Mouse (Mus musculus): Measurements from ENCODE around the gene Etfbkmt. TPM values are rescaled to one million over a fixed set of nuclear protein-coding genes. Genes with fewer than 3 reads are reported as not detected.

Gene Etfbkmt
- polyA plus RNA-seq, 1 experiment from 2014 or later: 24.3 TPM

DNA sequence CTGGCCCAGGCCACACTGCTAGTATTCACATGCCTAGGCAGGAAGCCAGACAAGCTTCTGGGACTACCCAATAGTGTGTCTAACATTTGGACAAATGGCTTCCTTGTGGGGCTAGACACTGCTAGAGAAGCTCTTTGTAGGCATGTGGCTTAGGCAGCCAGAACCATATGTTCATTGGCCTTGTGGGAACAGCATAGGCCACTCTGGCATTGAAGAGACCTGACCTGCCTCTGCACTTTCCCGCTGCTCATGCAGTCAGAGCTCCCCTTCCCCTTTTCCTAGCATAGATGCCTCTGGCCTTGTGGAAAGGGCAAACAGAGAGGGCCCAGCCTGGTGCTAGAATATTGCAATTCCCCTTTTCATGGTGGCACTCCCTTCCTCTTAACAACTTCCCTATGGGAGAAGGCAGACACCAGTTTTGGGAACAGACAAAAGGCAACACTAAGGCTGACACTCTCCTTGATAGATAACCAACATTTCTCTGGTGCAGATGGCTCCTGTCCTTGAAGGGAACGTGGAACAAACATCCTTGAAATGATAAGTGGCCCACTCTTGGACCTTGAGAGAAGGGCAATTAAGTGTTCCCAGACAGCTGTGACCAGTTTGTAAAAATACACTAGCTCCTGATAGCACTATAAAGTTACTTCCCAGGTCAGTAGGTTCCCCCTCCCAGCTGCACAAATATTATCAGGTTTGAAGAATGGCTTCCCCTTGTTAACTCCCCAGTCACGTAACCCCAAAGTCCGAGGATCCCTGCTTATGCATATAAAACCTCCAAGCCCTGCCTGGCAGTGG lies 34.4 kb downstream of the Etfbkmt start:
- Histone ChIP-seq H3K4me2 (replicated peaks; ENCODE audit: low read depth, low read length) (no peak overlapping the region), H3K4me1 (ENCODE audit: insufficient read depth, low read depth, low read length) (no peaks in the 10 kb centered on the region), H3K9me3 (ENCODE audit: low read length) (no peaks in the 10 kb centered on the region; the same call in 1 of the 2 replicates), H3K36me3 (ENCODE audit: insufficient read depth, low read length) (peaks cover 22% of the 10 kb centered on the region; the same call in 1 of the 2 replicates), H3K4me3 (ENCODE audit: low read depth, low read length) (no peak overlapping the region), H3K27ac (ENCODE audit: low read length) (0 out of 2 replicates have a peak overlapping the region, but pooled peaks have one; percentile 12), H3K9ac (replicated peaks; ENCODE audit: low read depth) (no peak overlapping the region), H3K27me3 (replicated peaks; ENCODE audit: insufficient read depth, low read length) (no peaks in the 10 kb centered on the region)
- ATAC-seq: no peak
- no peak for TF ChIP-seq EP300 (IDR thresholded peaks at IDR 0.05)
- no peak for TF ChIP-seq CTCF (IDR thresholded peaks at IDR 0.05)
- 56% methylated on average over 4 of the region's 4 CpGs for WGBS
- no peak for DNase-seq (ENCODE audit: low spot score)

DNA sequence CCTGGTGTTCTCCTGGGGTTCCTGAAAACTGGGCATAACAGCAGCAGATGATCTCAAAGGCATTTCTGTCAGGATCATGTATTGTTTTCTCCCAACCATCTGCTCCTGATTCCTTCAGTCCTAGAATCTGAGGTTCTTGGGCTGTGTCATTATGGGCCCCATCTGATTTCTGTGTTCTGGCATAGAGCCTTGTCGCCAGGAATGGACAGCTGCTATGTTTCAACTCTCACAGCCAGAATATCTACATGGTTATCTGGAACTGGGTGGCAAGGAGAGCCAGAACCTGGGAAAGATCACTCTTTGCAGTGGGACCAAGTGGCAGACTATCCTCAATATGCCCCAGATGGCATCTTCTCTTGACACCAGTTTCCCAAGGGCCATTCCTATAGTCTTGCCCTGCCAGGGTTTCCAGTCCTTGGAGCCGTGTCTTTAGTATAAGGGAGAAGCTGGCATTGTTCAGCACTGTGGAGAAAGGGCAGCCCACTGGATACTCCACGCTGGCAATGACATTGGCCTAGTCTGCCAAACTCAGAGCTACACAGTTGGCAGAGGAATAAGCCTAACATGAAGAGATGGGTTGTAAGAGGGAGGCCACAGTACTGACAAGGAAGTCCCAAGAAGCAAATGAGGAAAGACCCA lies 35.4 kb downstream of the Etfbkmt start:
- WGBS: 75% methylated on average over 3 of the region's 3 CpGs
- Histone ChIP-seq H3K9ac (replicated peaks; ENCODE audit: low read depth) (no peak overlapping the region), H3K27me3 (replicated peaks; ENCODE audit: insufficient read depth, low read length) (no peaks in the 10 kb centered on the region), H3K4me2 (replicated peaks; ENCODE audit: low read depth, low read length) (no peak overlapping the region), H3K4me1 (ENCODE audit: insufficient read depth, low read depth, low read length) (no peaks in the 10 kb centered on the region), H3K36me3 (ENCODE audit: insufficient read depth, low read length) (peaks cover 21% of the 10 kb centered on the region; the same call in 1 of the 2 replicates), H3K9me3 (ENCODE audit: low read length) (no peaks in the 10 kb centered on the region; the same call in 1 of the 2 replicates), H3K4me3 (ENCODE audit: low read depth, low read length) (no peak overlapping the region), H3K27ac (ENCODE audit: low read length) (peak overlapping the region; percentile 29; the same call in 1 of the 2 replicates)
- TF ChIP-seq CTCF (IDR thresholded peaks at IDR 0.05) (no peak), EP300 (IDR thresholded peaks at IDR 0.05) (peak; percentile 17; the same call in 1 of the 2 replicates)
- ATAC-seq: peak; percentile 84
- DNase-seq (ENCODE audit: low spot score): peak; percentile 40

DNA sequence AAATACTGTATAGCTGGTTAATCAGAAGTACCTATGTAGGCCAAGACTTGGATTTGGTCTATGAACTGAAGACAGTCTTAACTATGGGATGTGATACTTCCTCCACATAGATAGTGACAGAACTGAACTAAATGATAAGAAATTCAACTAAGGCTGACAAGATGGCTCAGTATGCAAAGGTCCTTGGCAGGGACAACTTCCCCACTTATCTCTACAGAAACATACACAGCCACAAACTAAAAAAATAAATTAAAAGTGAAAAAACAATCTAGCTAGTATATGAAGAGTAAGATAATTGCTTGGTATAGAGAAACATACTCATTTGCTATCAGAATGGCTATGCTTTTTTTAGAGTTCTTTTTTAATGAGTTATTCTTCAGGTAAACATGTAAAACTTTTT lies 39.4 kb downstream of the Etfbkmt start:
- no peak overlapping the region for H3K4me3 ChIP-seq (ENCODE audit: low read depth, low read length)
- TF ChIP-seq CTCF (IDR thresholded peaks at IDR 0.05) (no peak), EP300 (IDR thresholded peaks at IDR 0.05) (no peak)
- peaks cover 29% of the 10 kb centered on the region; the same call in 1 of the 2 replicates for H3K36me3 ChIP-seq (ENCODE audit: insufficient read depth, low read length)
- no peak overlapping the region for H3K27ac ChIP-seq (ENCODE audit: low read length)
- H3K4me1 ChIP-seq (ENCODE audit: insufficient read depth, low read depth, low read length): no peaks in the 10 kb centered on the region
- H3K9ac ChIP-seq (replicated peaks; ENCODE audit: low read depth): no peak overlapping the region
- H3K27me3 ChIP-seq (replicated peaks; ENCODE audit: insufficient read depth, low read length): no peaks in the 10 kb centered on the region
- no peaks in the 10 kb centered on the region; the same call in 1 of the 2 replicates for H3K9me3 ChIP-seq (ENCODE audit: low read length)
- ATAC-seq (no peak), DNase-seq (ENCODE audit: low spot score) (no peak)
- no peak overlapping the region for H3K4me2 ChIP-seq (replicated peaks; ENCODE audit: low read depth, low read length)

DNA sequence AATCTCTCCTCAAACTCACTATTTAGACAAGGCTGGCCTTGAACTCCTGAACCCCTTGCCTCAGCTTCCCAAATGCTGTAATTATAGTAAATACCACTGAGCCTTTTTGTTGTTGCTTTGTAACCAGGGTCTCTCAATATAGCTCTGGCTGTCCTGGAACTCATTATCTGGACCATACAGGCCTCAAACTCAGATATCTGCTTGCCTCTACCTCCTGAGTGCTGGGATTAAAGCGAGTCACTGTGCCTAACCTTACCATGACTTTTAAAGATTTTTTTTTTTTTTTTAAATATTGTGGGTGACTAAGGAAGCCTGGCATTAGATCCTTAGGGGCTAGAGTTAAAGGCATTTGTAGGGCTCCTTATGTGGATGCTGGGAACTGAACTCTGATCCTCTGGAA lies 44.4 kb downstream of the Etfbkmt start:
- TF ChIP-seq CTCF (IDR thresholded peaks at IDR 0.05) (no peak), EP300 (IDR thresholded peaks at IDR 0.05) (no peak)
- Histone ChIP-seq H3K9ac (replicated peaks; ENCODE audit: low read depth) (no peak overlapping the region), H3K27ac (ENCODE audit: low read length) (no peak overlapping the region), H3K27me3 (replicated peaks; ENCODE audit: insufficient read depth, low read length) (no peaks in the 10 kb centered on the region), H3K36me3 (ENCODE audit: insufficient read depth, low read length) (peaks cover 9% of the 10 kb centered on the region; the same call in 1 of the 2 replicates), H3K4me3 (ENCODE audit: low read depth, low read length) (no peak overlapping the region), H3K9me3 (ENCODE audit: low read length) (no peaks in the 10 kb centered on the region), H3K4me2 (replicated peaks; ENCODE audit: low read depth, low read length) (no peak overlapping the region), H3K4me1 (ENCODE audit: insufficient read depth, low read depth, low read length) (peaks cover 5% of the 10 kb centered on the region; the same call in 1 of the 2 replicates)
- DNase-seq (ENCODE audit: low spot score): no peak
- ATAC-seq: no peak
- 93% methylated on average over 1 of the region's 1 CpGs for WGBS

- DNase-seq (ENCODE audit: low spot score) (no peak), ATAC-seq (no peak)
- Histone ChIP-seq H3K27me3 (replicated peaks; ENCODE audit: insufficient read depth, low read length) (no peaks in the 10 kb centered on the region), H3K36me3 (ENCODE audit: insufficient read depth, low read length) (peaks cover 6% of the 10 kb centered on the region; the same call in 1 of the 2 replicates), H3K4me2 (replicated peaks; ENCODE audit: low read depth, low read length) (peak overlapping the region; percentile 63), H3K9me3 (ENCODE audit: low read length) (no peaks in the 10 kb centered on the region), H3K4me1 (ENCODE audit: insufficient read depth, low read depth, low read length) (peaks cover 5% of the 10 kb centered on the region; the same call in 1 of the 2 replicates), H3K4me3 (ENCODE audit: low read depth, low read length) (peak overlapping the region; percentile 75), H3K27ac (ENCODE audit: low read length) (no peak overlapping the region; the same call in 1 of the 2 replicates), H3K9ac (replicated peaks; ENCODE audit: low read depth) (no peak overlapping the region)
- WGBS: 74% methylated on average over 1 of the region's 1 CpGs
- TF ChIP-seq EP300 (IDR thresholded peaks at IDR 0.05): no peak
Observed at GRCm38 (mm10) chr6:149187371-149187770, 47.7 kb downstream of the Etfbkmt start.
